Mouse (Mus musculus): ENCODE results near the gene Serpinb9c.
"Not testable (repeated sequence)": the region's sequence is repeated elsewhere in the genome, so short reads cannot be mapped to it uniquely, and the experiment has no call there.

Serpinb9c gene

DNA sequence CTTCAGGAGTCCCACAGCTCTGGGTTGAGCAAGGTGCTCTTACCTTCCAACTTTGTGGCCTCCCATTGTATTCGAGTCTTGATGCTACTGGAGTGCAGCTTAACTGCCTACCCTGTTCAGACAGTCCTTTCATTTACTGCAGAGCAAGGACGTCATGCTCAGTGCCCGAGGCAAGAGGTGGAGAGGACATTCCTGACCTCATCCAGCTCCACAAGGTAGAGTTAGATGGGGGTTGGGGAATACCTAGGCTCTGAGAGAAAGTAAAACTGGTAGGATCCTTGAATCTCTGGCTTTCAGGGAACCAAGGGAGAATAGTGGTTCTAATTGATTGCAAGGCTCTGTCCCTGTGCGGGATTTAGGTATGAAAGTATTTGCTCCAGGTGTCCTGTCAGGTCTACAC lies at the start of gene Serpinb9c:
TSS of gene Serpinb9c (minus strand) at position 101 of the 400 bp plus-strand sequence.
- DNase-seq = no peak

DNA sequence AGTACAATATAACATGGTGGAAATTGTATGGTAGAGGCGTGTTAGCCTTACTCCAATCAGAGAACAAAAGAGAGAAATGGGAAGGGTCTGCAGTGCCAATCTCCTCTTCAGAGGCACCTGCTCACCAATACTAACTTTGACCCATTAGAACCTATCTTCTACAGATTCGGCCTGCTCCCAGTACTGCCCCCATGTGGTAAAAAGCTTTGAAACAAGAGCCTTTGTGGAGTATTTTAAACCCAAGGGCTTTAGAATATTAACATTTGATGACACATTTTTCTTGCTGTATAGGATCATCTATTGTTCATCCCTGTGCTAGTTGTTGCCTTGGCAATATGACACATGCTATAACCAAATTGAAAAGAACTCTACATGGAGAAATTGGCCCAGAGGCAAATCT lies 40.2 kb upstream of the Serpinb9c start:
- DNase-seq = peak; percentile 10 to 13

DNA sequence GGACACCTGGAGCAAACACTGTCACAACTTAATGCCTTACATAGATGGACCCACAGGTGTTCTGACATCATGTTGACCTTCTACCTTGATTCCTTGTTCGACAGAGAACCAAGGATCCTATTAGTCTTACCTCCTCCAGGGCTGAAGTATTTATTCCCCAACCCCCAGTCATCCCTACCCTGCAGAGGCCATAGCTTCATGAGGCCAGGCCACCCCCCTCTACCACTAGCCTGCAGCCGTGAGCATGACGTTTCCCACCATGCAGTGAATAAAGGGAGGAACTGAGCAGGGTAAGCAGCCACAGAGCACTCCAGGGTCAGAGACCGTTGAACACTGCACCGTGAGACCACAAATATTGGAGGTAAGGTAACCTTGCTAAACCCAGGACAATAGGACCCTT lies 33.1 kb upstream of the Serpinb9c start, which contains the start of gene Serpinb9d:
TSS of gene Serpinb9d (plus strand) at position 301 of the 400 bp plus-strand sequence.
- DNase-seq = no peak

DNA sequence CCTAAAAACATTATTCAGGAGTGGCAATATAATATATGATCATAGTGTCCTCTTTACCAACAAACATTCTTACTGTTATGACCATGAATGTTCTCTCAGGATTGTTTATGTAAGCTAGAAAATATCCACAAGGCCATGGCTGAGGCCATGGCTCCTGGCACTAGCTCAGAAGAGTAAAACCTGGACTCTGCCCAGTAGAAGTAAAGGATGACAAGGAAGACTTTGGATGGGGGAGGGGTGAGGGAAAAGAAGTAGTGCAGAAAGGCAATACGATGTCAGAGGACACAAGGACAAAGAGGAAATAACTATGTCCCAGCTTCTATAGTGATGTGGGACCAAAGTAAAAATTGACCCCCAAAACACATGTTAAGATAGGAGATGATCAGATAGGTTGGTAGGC lies 30.9 kb upstream of the Serpinb9c start:
- not testable (repeated sequence) for DNase-seq

DNA sequence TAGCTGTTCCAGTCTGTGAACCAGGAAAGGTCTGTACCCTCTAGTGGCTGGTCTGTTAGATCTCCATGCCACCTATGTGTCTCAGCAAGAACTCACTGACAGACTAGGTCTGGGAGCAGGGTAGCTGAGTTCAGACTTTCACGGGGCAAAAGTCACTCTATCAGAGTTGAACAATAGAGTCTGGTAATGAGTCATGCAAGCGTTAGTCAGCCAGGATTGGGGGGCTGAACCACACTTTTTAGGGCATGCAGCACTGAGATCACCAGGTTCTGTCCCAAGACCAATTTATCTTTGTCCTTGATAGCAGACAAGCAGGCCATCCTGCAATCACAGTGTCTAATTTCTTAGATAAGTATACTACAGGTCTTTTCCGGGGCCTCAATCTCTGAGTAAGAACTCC lies 18.1 kb downstream of the Serpinb9c start:
- DNase-seq = no peak

DNA sequence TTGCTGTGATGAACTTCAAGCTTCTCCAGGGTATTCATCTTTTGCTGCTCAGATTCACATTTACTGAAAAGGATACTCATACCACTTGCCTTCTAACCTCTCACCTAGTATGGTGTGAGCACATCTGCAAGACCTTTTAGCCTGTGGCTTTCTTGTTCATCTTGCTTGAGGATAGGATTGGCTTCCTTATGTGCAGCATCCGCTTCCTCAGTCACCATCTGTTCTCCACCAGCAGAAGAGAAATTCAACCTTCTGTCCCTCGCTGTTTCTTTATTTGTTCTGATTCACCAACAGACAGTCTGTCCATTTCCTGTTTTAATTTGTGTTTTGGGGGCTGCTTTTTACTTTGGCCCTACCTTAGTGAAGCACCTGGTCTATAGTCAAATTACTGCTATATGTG lies 21.8 kb downstream of the Serpinb9c start:
- peak in 1 of 2 experiments; percentile 3 for DNase-seq

DNA sequence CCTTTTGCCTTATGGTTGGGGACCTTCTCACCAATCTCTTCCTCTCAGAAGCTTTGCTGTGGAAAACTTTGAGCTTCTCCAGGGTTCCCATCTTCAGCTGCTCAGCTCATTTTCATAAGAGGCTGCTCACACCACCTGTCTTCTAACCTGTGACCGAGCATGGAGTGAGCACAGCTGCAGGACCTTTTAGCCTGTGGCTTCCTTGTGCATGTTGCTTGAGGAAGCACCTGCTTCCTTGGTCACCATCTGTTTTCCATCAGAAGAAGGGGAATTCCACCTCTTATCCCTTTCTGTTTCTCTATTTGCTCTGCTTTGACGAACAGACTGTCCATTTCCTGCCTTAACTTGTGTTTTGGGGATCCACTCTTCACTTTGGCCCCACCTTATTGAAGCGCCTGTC lies 46.5 kb downstream of the Serpinb9c start:
- DNase-seq = no peak

DNA sequence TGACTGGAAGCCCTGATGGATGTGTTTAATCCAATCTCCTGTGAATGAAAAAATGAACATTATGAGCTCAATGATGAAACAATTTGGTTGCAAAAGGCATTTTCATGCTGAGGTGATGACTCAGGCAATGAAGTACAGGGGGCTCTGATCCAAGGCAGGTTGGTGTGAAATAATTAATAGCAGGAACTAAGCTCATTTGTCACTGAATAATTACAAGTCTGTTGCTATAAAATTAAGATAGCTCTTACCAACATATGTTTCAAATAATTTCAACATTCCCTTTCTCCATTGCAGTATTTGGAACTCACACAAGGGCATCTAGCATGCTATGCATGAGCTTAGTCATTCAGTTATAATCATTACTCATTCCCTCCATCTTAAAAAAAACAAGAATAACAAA lies 53.9 kb downstream of the Serpinb9c start:
- DNase-seq = no peak
